Mouse (Mus musculus) midbrain, embryonic 16.5 days (tissue): ENCODE measurements around the gene Smok3a. TPM values are rescaled to one million over a fixed set of nuclear protein-coding genes. Genes with fewer than 3 reads are reported as not detected.
"Not testable (repeated sequence)": the region's sequence is repeated elsewhere in the genome, so short reads cannot be mapped to it uniquely, and the experiment has no call there.

ENCODE experiments used
- ATAC-seq: fragments of 200-750 bp; cut with Nextera tagmentation; 2 replicates; pipeline ENCODE4 v1.8.0; 2017; ENCODE audit warnings: moderate TSS enrichment
- H3K27ac ChIP-seq: fragments of 300-500 bp; sonication (generic); 2 replicates; pipeline ENCODE4 v1.5.1; 2014; ENCODE audit warnings: mild to moderate bottlenecking, low read length, mixed read lengths
- H3K27me3 ChIP-seq: fragments of 300-500 bp; sonication (generic); 2 replicates; pipeline ENCODE4 v1.6.1; 2014; ENCODE audit warnings: low read depth, low read length, mixed read lengths; ENCODE audit not compliant: control insufficient read depth, insufficient read depth
- H3K36me3 ChIP-seq: fragments of 300-500 bp; sonication (generic); 2 replicates; pipeline ENCODE4 v1.6.1; 2014; ENCODE audit warnings: mild to moderate bottlenecking, low read length, moderate library complexity, mixed read lengths; ENCODE audit not compliant: control insufficient read depth, insufficient read depth
- H3K4me1 ChIP-seq: fragments of 300-500 bp; sonication (generic); 2 replicates; pipeline ENCODE4 v1.6.1; 2014; ENCODE audit warnings: mild to moderate bottlenecking, low read length, mixed read lengths; ENCODE audit not compliant: control insufficient read depth, insufficient read depth
- H3K4me2 ChIP-seq: fragments of 300-500 bp; sonication (generic); 2 replicates; pipeline ENCODE4 v1.6.1; 2014; ENCODE audit warnings: mild to moderate bottlenecking, low read length, mixed read lengths
- H3K4me3 ChIP-seq: fragments of 300-500 bp; sonication (generic); 2 replicates; pipeline ENCODE4 v1.5.1; 2014; ENCODE audit warnings: low read depth, mild to moderate bottlenecking, low read length, moderate library complexity, mixed read lengths
- H3K9ac ChIP-seq: fragments of 300-500 bp; sonication (generic); 2 replicates; pipeline ENCODE4 v1.6.1; 2014; ENCODE audit warnings: low read depth, low read length, mixed read lengths
- H3K9me3 ChIP-seq: fragments of 300-500 bp; sonication (generic); replicated peaks from 2 replicates; pipeline ENCODE4 v1.6.1; 2014; ENCODE audit warnings: mild to moderate bottlenecking, low read length, mixed read lengths; ENCODE audit not compliant: control insufficient read depth, poor library complexity, severe bottlenecking
- WGBS: fragments of 180-500 bp; shearing (Covaris S2); extraction: QIAGEN DNeasy Blood & Tissue Kit; methylation state at CpG from one replicate; pipeline ENCODE4 v1.1.7; 2014; 5-methylcytosine and 5-hydroxymethylcytosine counted together
- polyA plus RNA-seq: library from polyadenylated mRNA; unstranded; fragments of >200 nt; fragmentation: Nextera tagmentation; extraction: Ambion mirVana; gene quantifications from 2 replicates; pipeline ENCODE4 v1.2.1, GENCODE M21; 2015

Smok3a gene
- polyA plus RNA-seq, 1 experiment from 2014 or later, result not detected

- Histone ChIP-seq H3K9ac (no peak overlapping the region), H3K4me3 (no peak overlapping the region), H3K27ac (no peak overlapping the region), H3K27me3 (no peaks in the 10 kb centered on the region), H3K9me3 (no peaks in the 10 kb centered on the region), H3K36me3 (no peaks in the 10 kb centered on the region), H3K4me1 (no peaks in the 10 kb centered on the region), H3K4me2 (no peak overlapping the region)
- WGBS, result 91% methylated on average over 5 of the region's 5 CpGs
- no peak for ATAC-seq
Measured at GRCm38 (mm10) chr5:138009437-138009836, 11.6 kb upstream of the Smok3a start.

DNA sequence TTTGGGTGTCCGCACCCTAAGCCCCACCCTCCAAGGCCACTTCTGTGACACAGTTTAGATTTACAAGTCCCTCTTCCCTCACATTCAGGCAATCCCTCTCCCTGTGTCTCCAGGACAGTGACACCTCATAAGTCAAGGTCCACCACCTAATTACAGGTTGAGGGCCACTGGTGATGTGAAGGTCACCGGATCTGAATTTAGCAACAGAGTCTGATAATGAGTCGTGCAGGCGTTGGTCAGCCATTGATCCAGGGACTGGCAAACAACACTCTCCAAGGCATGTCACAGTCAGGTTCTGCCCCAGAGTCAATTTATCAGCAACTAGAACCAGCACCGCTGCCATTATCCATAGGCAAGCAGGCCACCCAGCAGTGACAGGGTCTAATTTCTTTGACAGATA, 8.7 kb upstream of the Smok3a start:
- H3K9me3 ChIP-seq, result no peaks in the 10 kb centered on the region
- no peaks in the 10 kb centered on the region for H3K27me3 ChIP-seq
- no peak overlapping the region for H3K4me3 ChIP-seq
- ATAC-seq, result no peak
- H3K4me2 ChIP-seq, result no peak overlapping the region
- H3K9ac ChIP-seq, result no peak overlapping the region
- 92% methylated on average over 5 of the region's 5 CpGs for WGBS
- no peaks in the 10 kb centered on the region for H3K4me1 ChIP-seq
- no peaks in the 10 kb centered on the region for H3K36me3 ChIP-seq
- H3K27ac ChIP-seq, result no peak overlapping the region

DNA sequence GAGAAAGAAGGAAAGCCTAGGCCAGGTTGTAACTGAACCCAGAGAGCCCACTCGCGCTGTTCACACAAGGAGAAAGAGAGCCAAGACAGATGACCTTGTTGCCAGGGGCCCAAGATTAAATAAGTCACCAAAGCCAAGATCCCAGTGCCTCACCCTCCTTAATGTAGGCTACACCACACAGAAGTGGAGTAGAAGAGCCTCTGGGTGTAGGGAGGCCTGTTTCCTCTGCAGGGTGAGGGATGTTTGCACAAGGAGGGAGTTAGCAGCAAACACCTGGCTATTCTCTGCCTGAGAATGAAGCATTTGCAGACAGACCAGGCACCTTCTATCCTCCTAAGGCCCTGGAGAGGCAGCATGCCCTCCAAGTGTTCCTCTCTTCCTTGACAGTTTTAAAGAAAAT, 4.5 kb upstream of the Smok3a start:
- no peak for ATAC-seq
- Histone ChIP-seq H3K36me3 (no peaks in the 10 kb centered on the region), H3K9ac (no peak overlapping the region), H3K27ac (no peak overlapping the region), H3K4me1 (no peaks in the 10 kb centered on the region), H3K9me3 (no peaks in the 10 kb centered on the region), H3K27me3 (no peaks in the 10 kb centered on the region), H3K4me3 (no peak overlapping the region), H3K4me2 (no peak overlapping the region)
- 92% methylated on average over 2 of the region's 2 CpGs for WGBS

GRCm38 (mm10) chr5:138016997-138017396, 4.1 kb upstream of the Smok3a start:
- no peaks in the 10 kb centered on the region for H3K4me1 ChIP-seq
- H3K9me3 ChIP-seq, result no peaks in the 10 kb centered on the region
- no peak overlapping the region for H3K4me3 ChIP-seq
- no peaks in the 10 kb centered on the region for H3K36me3 ChIP-seq
- H3K27ac ChIP-seq, result no peak overlapping the region
- ATAC-seq, result no peak
- no peak overlapping the region for H3K4me2 ChIP-seq
- H3K9ac ChIP-seq, result no peak overlapping the region
- no peaks in the 10 kb centered on the region for H3K27me3 ChIP-seq

DNA sequence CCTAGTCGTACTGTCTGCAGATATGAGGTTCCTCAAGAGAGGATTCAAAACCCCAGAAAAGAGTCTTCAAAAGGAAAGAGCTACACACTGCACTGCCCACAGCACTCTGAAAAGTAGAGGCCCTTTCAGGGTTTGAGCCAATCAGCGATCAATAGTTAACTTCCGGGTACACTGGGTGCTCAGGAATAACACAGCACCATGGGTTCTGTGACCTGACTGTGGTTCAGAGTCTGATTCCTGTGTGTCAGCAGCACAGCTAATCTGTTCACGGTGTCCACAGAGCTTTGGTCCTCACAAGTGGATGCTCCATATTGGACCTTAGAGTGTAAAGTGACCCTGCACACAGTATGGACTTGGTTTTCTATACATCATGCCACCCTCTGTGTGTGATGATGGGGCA, 1.5 kb upstream of the Smok3a start:
- H3K9me3 ChIP-seq, H3K9ac ChIP-seq, H3K27me3 ChIP-seq, H3K27ac ChIP-seq, H3K4me2 ChIP-seq, H3K4me3 ChIP-seq, ATAC-seq, H3K36me3 ChIP-seq, H3K4me1 ChIP-seq: not testable (repeated sequence)
- WGBS, result 90% methylated on average over 3 of the region's 4 CpGs

DNA sequence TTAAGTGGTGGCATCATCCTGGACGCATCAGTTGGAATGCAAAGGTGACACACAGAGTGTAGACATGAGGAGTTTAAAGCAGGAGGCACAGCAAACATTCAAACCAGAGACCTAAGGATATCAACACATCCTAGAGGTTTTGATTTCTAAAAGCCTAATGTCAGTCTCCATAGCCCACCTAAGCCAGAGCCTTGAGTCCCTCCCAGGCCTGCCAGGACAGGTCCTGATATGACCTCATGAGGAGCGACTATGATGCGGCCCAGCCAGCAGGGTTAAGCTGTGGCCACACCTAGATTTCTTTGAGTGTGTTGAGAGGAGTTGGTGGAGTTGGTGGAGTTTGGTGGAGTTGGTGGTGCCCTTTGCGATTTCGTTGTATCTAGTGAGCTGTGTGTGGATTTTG, 31.8 kb downstream of the Smok3a start, which contains the start of gene Smok3c:
TSS of gene Smok3c (plus strand) at position 301 of the 400 bp plus-strand sequence.
- H3K27me3 ChIP-seq, H3K4me3 ChIP-seq, H3K9me3 ChIP-seq, H3K4me1 ChIP-seq, H3K4me2 ChIP-seq, H3K27ac ChIP-seq, H3K9ac ChIP-seq, ATAC-seq, H3K36me3 ChIP-seq: not testable (repeated sequence)
- WGBS, result no CpG with 5 or more reads among the region's 5 CpGs

GRCm38 (mm10) chr5:138073803-138074202, 52.7 kb downstream of the Smok3a start:
- H3K27me3 ChIP-seq, result no peaks in the 10 kb centered on the region

GRCm38 (mm10) chr5:138075684-138076083, 54.6 kb downstream of the Smok3a start:
- 76% methylated on average over 3 of the region's 3 CpGs for WGBS
- Histone ChIP-seq H3K27me3 (no peaks in the 10 kb centered on the region), H3K4me3 (no peak overlapping the region), H3K9me3 (no peaks in the 10 kb centered on the region), H3K27ac (no peak overlapping the region), H3K4me1 (no peaks in the 10 kb centered on the region), H3K36me3 (no peaks in the 10 kb centered on the region), H3K4me2 (no peak overlapping the region), H3K9ac (no peak overlapping the region)
- ATAC-seq, result no peak

More at GRCm38 (mm10) chr5:138073803-138074202, 52.7 kb downstream of the Smok3a start:
- Histone ChIP-seq H3K4me1 (no peaks in the 10 kb centered on the region), H3K36me3 (no peaks in the 10 kb centered on the region), H3K9ac (no peak overlapping the region), H3K9me3 (no peaks in the 10 kb centered on the region), H3K4me3 (no peak overlapping the region), H3K27ac (no peak overlapping the region), H3K4me2 (no peak overlapping the region)
- ATAC-seq, result no peak
- WGBS, result 82% methylated on average over 4 of the region's 4 CpGs

DNA sequence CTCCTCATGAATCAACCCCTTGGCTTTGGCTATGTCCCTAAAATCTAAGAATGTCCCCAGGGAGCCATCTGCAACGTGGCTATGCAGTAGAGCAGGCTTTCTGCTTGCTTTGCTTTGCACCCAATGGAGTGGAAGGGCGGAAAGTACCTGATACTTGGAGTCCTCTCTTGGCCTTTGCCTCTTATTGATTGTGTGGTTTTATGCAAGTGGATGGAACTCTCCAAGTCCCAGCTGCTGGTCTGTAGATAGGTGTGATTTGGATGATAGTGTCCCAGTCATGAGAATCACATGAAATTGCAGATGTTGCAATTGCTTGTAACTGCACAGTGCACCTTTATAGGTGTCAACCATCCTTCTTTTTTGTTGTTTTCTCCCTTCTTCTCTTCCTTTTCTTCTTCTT, 55.1 kb downstream of the Smok3a start:
- no peak for ATAC-seq
- H3K9me3 ChIP-seq, result no peaks in the 10 kb centered on the region
- no peaks in the 10 kb centered on the region for H3K36me3 ChIP-seq
- 54% methylated on average over 2 of the region's 2 CpGs for WGBS
- no peak overlapping the region for H3K27ac ChIP-seq
- no peak overlapping the region for H3K4me3 ChIP-seq
- H3K9ac ChIP-seq, result no peak overlapping the region
- no peaks in the 10 kb centered on the region for H3K27me3 ChIP-seq
- H3K4me1 ChIP-seq, result no peaks in the 10 kb centered on the region
- no peak overlapping the region for H3K4me2 ChIP-seq

GRCm38 (mm10) chr5:138080456-138080855, 59.4 kb downstream of the Smok3a start:
- Histone ChIP-seq H3K27ac (no peak overlapping the region), H3K4me2 (no peak overlapping the region), H3K9ac (no peak overlapping the region), H3K9me3 (no peaks in the 10 kb centered on the region), H3K36me3 (no peaks in the 10 kb centered on the region), H3K4me3 (no peak overlapping the region), H3K4me1 (peaks cover 4% of the 10 kb centered on the region; the same call in 1 of the 2 replicates), H3K27me3 (no peaks in the 10 kb centered on the region)
- WGBS, result 89% methylated on average over 5 of the region's 5 CpGs
- no peak for ATAC-seq
